Mouse (Mus musculus) telencephalon, adult 2 months (tissue): ENCODE results near the gene Acot7.
"Not testable (repeated sequence)": the region's sequence is repeated elsewhere in the genome, so short reads cannot be mapped to it uniquely, and the experiment has no call there.

Experiments used
- DNase-seq: peaks from one replicate; pipeline ENCODE4 v3.0.0-alpha.2; 2011; ENCODE audit warnings: low read depth, low spot score

Acot7 gene

DNA sequence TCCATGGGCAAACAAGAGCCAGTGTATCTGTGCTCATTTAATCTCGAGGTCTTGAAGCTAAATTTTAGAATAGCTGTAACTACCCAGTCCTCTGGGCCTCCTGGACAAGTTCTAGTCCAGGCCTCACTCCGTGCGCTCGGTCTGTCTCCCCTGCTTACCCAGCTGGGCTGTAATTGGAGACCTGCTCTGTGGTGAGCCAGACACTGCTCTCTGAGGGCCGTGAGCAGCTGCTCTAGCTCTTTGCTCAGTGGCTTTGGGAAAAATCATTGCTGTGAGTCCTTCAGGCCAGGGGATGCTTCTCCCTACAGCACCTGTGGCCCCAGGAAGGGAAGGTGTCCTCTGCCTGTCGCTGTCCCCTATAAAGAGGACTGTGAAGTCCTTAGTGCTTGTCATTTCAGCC, 28.3 kb downstream of the Acot7 start:
- DNase-seq, result no peak

DNA sequence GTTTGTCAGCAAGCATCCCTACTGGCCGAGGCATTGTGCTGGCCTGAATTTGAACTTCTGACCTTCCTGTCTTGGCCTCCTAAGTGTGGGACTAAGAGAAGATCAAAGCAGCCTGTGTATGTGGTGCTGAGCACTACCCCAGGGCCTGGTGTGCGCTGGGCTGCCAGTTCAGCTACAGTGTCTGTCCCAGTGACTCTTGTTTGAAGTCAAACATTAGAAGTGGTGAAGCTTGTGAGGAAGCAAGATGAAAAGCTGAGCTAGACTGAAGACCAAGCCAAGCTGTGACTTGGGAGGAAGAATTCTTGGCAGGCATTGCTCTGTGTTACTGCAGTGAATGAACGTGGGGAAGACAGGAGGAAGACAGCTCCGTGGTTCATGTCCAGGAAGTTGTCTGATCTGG, 31.7 kb downstream of the Acot7 start:
- DNase-seq, result no peak

DNA sequence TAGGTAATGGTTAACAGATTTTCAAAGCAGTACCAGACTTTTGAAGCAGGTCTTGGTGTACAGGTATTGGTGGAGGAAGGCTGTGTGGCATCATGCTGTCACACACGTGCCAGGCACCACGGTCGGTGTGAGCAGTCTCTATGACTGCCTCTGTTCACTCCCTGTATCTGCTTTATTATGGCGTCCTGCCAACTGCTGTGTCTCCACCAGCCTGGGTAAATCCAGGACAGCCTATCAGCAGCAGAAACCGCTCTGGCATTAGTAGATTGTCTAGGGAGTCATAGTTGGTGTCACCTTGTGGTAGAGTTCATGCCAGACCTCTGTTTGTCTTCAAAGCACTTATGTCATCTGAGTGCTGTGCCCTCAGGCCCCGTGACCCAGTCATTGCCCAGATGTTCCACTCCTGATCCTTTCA, 34.2 kb downstream of the Acot7 start:
- DNase-seq, result no peak

DNA sequence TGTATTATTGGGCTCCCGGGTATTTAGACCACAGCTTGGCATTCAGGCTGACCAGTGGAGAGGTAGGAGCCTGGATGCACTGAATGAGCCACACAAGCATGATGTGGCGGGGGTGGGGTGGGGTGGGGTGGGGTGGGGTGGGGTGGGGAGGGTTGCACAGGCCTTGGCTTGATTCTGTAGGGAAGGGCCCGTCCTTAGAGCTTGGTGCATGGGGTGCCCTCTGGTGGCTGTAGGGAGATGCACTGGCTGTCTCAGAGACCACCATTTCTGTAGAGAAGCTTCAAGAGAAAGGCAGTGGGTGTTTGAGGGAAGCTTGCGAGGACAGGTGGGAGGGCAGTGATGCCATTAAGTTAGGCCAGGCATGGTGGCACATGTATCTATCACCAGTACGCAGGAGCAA, 34.6 kb downstream of the Acot7 start:
- no peak for DNase-seq

DNA sequence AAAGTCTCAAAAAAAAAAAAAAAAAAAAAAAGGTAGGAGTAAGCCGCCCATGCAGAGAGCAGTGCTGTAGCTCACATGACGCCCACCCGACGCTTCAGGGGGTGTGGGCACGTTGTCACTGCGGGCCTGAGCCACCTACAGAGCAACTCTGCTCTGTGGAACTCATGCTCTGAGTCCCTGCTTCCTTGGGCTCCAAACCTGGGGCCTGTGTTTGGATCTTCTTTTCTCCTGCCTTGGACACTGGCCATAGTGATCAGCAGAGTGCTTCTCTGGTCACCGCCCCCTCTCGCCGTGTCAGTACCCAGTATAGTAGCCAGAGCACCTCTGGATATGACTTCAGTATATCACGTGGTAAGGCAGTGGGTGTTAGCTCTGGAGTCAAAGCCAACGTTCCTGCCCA, 35.0 kb downstream of the Acot7 start:
- DNase-seq, result no peak

DNA sequence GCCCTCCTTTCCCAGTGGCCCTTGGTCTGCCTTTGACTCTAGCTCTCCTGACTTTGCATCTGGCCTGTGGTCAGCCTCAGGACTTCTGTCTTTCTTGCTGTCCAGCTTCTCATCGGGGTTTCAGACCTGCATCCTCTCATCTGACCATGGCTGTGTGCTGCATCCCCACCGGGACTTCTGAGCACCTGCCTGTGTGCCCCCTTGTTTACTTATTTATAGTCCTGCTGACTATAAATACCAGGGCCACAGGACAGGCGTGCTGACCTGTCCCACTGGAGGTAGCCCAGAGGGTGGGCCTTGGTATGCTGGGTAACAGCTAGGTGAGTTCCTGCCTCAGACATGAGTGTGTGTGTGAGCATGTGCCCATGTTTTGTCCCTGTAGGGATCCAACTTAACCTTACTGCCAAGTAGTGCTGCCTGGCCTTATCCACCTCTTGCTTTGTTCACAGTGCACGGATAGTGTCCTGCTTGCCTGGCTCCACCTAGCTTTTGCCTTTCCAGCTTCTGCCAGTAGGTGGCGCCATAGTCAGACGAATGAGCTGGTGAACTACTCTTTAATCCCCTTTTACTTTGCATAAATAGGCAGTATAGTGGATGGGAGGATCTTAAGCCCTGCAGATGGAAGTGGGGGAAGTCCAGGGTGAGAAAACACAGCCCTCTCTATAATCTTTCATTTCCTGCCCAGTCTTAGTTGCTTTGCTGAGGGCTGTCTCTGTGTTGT, 36.0 kb downstream of the Acot7 start:
- DNase-seq, result peak; percentile 74

DNA sequence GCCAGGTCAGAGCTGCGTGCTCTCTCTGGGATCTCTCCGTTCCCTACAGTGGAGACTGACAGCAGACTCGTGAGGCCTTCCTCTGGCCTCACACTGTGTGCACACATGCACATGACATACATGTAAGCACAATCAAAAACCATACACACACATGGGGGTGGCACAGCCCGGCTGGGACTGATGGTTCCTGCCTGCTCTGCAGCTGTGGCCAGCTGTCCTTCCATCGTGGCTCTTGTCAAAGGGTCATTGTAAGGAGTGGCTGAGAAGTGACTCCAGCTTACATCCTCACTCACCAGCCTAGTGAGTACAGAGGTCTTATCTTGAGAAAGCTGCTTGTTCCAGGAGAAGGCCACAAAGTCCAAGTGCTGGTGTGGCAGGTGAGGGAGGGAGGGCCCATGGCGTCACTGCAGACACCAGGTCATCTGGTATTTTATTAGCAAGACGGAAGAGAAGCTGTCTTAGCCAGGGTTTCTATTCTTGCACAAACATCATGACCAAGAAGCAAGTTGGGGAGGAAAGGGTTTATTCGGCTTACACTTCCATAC, 37.0 kb downstream of the Acot7 start:
- no peak for DNase-seq

DNA sequence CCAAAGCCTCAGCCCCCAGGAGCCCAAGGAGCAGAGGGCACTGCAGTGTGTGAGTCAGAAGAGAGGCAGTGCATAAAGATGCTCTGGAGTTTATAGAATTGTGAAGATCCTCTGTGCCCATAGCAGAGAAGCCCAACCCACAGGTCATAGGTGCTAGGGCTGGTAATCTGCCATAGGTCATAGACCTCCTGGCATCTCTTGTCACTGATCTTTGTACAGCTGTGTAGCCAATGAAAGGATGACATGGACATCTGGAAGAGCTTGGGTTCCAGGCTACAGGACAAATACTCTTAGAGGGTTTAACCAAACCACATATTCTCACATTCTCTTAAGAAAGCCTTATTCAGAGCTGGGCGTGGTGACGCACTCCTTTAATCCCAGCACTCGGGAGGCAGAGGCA, 41.7 kb downstream of the Acot7 start:
- no peak for DNase-seq

DNA sequence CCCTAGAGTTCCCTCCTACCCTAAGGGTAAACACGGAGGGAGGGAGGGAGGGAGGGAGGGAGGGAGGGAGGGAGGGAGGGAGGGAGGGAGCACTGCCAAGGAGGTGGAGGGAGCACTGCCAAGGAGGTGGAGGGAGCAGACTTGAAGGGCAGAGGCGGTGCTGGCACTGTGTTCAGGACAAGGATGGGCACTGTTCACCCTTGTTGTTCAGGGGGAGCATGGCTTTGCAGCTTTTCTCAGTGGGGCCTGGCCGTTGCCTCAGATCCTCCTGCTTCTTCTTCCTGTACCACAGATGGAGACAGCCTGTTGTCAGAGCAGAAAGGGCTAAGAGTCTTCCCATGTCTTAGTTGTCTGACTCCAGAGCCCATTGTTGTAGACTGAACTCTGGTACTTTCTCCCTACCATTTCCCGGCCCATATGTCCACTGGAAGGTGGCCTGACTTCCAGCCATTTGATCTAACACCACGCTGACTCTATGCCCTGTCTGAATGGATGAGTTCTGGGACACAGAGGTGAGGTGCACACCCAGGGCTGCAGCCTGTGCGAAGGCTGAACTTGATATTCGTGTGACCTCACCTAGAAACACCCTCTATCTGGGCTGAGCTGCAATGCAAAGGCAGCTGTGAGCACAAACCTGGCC, 43.0 kb downstream of the Acot7 start:
- no peak for DNase-seq

DNA sequence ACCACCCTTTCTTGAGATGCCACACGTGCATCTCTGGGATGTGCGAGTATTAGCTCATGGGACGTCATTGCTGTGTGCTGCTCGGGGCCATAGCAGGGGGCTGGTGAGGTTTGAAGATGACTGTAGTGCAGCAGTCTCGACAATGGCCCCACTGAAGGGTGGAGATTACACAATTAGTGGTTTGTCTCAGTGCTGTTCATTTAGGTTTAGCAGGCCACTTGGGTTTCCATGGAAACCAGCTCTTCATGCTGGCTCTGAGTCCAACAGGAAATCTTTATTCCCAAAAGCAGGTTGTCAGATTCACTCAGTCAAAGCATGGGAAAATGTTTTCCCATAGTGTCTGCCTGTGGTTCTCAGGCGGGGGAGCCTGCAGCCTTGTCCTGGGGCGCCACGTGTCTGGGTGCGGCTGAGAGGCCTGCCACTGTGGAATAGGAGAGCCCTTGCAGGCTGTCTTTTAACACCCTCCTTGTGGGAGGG, 43.5 kb downstream of the Acot7 start:
- peak; percentile 86 for DNase-seq

DNA sequence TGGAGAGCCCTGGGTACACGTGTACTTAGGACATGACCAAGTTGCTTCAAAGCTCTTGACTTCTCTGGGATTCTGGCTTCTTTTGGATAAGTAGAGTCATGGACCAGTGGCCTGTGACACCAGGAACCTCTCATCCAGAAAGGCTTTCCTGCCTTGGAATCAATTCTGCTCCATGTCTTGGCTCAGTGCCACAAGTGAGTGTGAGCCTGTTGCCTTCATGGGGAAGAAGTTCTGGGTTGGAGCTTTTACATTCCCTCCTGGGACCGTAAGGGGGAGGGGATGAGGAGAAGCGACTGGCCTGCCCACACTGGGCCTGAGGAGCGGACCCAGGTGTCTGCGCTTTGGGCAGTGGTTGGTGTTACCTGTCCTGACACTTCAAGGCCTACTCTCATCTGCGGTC, 44.2 kb downstream of the Acot7 start:
- no peak for DNase-seq

DNA sequence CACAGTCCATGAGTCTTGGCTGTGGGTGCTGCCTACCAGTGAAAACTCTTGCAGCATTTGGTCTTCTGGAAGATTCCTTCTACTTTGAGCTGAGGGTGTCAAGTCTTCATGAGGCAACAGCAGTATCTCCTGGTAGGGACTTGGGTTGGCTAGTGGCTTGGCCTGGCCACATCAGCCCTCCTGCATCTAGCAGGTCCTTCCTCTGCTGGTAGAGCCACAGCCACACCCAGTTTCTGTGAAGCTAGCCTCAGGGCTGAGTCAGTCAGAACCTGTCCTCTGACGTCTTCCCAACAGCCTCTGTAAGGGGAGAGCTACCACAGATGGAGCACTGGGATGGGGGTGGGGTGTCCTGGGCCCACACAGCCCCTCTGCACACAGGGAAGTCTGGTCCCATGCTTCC, 44.6 kb downstream of the Acot7 start:
- DNase-seq, result no peak

DNA sequence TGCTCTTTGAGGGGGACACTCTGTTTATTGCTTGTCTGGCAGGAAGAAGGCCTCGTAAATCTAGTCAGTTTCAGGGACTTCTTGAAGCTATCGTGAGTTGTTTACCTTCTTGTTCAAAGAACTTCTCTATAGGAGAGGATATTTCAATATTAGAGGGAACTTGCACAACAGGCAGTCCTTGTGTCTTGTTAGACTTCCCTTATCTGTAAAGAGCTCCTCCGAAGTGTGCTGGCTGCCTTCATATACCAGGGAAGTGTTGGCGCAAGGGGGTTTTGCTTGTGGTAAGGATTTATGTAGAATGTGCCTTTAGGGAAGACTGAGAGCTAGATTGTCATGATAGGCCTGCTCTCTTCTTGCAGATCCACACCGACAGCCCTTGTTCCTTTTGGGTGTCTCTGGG, 46.2 kb downstream of the Acot7 start:
- no peak for DNase-seq

DNA sequence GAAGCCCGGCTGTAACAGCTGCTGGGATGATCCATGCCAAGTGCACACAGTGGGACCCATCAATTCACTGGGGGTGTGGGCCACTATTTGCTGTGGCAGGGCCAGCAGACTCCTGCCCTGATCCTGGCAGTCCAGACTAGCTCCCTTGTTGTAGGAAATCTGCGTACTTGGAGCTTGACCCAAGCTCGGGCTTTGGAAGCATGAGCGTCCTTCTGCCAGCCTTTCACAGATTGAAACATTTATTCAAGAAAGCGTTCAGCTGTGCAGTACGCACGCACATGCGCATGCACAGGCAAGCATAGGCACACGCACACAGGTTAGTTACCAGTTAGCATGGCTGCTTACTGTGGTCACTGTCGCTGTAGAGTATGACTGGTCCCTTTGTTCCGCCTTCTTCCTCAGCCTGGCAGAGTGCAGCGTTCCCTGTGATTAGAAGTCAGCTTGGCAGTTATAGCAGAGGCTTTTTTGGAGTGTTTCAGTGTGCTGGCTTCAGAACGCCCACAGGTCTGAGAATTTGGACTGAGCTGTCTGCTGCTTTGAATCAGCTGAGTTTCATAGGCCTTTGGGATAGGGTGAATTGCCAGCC, 49.1 kb downstream of the Acot7 start:
- DNase-seq, result peak; percentile 96

DNA sequence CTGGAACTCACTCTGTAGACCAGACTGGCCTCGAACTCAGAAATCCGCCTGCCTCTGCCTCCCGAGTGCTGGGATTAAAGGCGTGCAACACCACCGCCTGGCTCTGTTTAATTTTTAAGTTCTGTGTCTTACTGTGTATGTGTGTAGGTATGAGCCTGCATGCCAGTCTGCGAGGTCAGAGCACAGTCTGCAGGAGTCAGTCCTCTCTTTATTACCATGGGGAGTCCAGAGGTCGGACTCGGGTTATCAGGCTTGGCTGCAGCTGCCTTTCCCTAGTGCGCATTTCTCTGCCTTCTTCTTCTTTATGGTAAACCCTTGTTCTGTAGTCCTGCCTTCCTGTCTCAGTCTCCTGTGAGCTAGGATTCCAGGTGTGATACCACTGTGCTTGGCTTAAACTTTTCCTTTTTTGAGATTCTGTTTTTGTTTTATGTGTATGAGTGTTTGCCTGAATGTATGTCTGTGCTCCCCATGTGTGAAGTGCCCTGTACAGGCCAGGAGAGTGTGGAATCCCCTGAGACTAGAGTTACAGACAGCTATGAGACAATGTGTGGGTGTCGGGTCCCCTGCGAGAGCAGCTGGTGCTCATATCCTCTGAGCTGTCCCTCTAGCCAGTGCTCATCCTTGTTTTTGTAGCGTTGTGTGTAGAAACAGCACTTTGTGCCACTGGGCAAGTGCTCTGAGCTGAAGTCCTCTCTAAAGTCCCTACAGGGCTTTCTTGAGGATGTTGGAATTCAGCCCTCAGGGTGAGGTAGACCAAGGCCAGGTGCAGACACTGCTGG, 50.0 kb downstream of the Acot7 start:
- no peak for DNase-seq

DNA sequence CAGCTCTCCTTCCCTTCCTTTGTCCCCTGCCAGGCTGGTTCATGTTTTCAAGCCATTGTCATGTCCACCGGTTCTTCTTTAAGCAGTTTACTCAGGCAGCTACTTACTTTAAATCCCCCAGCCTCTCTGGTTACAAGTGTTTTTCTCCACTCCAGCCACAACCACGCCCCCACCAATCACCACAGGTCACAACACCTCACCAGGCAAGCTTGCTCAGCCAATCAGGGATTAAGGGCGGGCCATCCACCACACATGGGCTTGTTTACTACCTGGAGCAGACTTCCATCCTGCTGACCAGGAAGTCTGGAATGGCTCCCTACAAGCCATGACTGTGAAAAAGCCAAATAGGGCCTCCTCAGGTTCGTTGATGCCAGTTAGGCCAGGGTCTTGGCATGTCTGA, 52.4 kb downstream of the Acot7 start:
- DNase-seq, result not testable (repeated sequence)

DNA sequence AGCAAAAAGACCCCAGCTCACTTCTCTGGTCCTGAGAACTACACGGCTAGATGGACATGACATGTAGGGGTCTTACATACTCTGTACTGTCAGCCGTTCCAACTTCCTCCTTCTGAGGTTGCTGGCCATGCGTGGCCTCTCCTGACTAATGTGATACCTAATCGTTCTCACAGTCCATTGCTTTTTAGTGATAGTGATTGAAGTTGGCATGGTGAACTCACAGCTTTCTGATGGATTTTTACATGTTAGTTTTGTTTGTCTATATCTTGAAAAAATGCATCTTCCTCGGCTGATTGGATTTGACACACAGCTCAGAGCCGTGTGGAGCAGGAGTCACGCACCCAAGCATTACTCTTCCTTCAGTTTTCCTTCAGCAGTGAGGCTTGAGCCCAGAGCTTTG, 53.4 kb downstream of the Acot7 start:
- DNase-seq, result no peak

DNA sequence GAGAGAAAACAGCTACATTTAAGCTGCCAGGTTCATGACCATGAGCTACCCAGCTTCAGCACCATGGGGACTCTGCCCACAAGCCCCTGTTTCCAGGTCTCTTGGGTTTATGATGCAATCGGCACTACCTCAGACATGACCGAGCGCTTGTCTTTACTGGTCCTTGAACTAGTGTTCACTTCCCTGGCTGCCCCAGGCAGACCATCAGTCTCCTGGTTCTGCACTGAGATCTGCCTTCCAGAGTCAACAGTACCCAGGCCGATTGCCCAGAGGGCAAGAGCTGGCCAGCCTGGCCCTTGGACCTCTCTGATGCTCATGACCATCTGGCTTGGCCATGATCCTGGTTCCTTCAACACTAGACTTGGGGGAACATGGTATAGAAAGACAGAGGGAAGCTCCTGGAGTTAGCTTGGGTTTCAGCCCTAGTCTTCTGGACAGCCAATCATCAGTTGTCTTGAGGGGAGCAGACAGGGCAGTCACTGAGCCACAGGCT, 54.5 kb downstream of the Acot7 start:
- no peak for DNase-seq

DNA sequence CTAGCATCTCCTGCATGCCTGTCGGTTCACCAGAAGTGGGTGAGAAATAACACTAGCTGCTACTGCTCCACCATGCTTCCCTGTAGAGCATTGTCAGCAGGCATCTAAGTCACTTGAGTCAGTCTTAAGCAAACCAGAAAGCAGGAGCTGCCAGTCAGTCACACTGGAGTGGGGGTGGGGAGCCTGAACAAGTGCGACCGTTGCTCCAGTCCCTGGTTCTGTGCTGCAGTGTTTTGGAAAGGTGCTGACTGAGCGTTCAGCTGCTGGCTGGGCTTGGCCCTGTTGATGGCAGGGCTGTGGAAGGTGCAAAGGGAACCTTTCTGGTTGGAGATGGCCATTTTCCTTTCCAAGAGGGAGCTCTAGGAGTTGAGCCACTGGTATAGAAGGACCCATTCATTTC, 62.0 kb downstream of the Acot7 start:
- DNase-seq, result no peak

DNA sequence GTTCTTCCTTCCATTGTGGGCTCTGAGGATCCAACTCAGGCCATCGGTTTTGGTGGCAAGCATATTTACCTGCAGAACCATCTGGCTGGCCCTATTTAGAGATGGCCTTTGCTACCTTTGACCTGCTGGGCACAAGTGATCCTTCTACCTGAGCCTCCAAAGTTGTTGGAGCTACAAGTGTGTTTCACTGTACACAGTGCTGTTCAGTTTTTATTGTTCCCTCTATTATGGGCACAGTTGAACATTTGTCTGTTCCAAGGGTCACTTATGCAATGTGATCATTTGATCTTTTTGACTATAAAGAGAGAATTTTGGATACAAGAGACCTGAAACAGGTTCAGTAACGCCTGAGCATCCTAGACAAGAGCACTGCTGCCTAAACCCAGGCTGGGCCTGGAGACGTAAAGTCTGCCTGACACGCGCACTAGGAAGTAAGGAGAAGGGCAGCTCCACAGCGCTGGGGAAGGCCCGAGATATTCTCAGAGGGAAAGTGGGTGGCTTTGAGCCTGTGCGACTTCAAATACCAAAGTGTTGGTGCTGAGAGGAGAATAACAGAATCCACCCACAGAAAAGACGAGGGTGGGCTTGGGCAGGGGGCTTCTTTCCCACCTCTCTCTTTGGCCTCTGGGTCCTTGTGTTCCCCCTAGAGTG, 65.4 kb downstream of the Acot7 start:
- no peak for DNase-seq

DNA sequence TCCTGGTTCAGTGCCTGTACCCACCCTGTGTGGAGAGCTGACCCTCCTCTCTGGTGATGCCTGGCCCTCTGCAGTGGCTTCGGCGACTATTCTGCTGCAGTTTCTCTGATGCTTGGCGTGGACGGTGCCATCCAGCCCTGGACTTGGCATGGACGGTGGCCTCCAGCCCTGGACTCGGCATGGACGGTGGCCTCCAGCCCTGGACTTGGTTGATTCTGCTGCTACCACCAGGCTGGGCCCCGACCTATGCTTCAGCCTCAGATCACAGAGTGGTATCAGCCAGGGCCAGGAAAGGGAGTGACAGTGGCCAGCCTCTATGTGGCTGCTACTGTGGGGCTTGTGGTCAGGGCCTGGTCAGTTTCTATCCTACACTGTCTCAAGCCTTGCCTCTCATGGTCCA, 66.0 kb downstream of the Acot7 start:
- DNase-seq, result no peak
